Mouse (Mus musculus) macrophage (primary cell): ENCODE data around the gene Gm45711. TPM values are rescaled to one million over a fixed set of nuclear protein-coding genes. Genes with fewer than 3 reads are reported as not detected.
"Not testable (repeated sequence)": the region's sequence is repeated elsewhere in the genome, so short reads cannot be mapped to it uniquely, and the experiment has no call there.

Experiments used
- H3K27ac ChIP-seq: fragments of 350-480 bp; formaldehyde crosslinking; 2 replicates; pipeline ENCODE4 v1.9.0; 2021
- H3K36me3 ChIP-seq: fragments of 350-480 bp; formaldehyde crosslinking; 2 replicates; pipeline ENCODE4 v1.9.0; 2021; ENCODE audit errors: inconsistent target
- H3K4me3 ChIP-seq: fragments of 350-480 bp; formaldehyde crosslinking; 2 replicates; pipeline ENCODE4 v1.9.0; 2021; ENCODE audit errors: inconsistent target
- H3K79me2 ChIP-seq: fragments of 350-480 bp; formaldehyde crosslinking; 2 replicates; pipeline ENCODE4 v1.9.0; 2021; ENCODE audit errors: inconsistent target
- WGBS: methylation state at CpG from one replicate; pipeline ENCODE4 v1.1.7; 2026; ENCODE audit warnings: inconsistent platforms; ENCODE audit not compliant: missing documents; 5-methylcytosine and 5-hydroxymethylcytosine counted together
- polyA plus RNA-seq: library from polyadenylated mRNA; stranded (reverse); fragments of 250-400 nt; gene quantifications from 3 replicates; pipeline ENCODE4 v1.2.4, GENCODE M21; 2018; ENCODE audit warnings: inconsistent platforms

Gm45711 gene
- polyA plus RNA-seq, 1 experiment from 2014 or later, result not detected

- H3K27ac ChIP-seq, result peak within 1 kb of the TSS; percentile 94
Observed at GRCm38 (mm10) chr8:104339229-104339982, 29.5 kb upstream of the Gm45711 start, which contains the start of gene Cmtm3. Cmtm3 (plus strand) TSS chr8:104339410.

GRCm38 (mm10) chr8:104337890-104338289, 28.0 kb upstream of the Gm45711 start:
- 53% methylated on average over 3 of the region's 3 CpGs for WGBS
- H3K27ac ChIP-seq, result no peak overlapping the region

More at GRCm38 (mm10) chr8:104339229-104339982, 29.5 kb upstream of the Gm45711 start, which contains the start of gene Cmtm3:
- Histone ChIP-seq H3K79me2 (peaks cover 34% of the 10 kb centered on the region), H3K4me3 (peak within 1 kb of the TSS; percentile 51), H3K36me3 (no peaks in the 10 kb centered on the region)
- 34% methylated on average over 16 of the region's 18 CpGs for WGBS

GRCm38 (mm10) chr8:104336806-104337205, 26.9 kb upstream of the Gm45711 start:
- Histone ChIP-seq H3K27ac (no peak overlapping the region), H3K79me2 (peaks cover 10% of the 10 kb centered on the region), H3K4me3 (no peak overlapping the region), H3K36me3 (no peaks in the 10 kb centered on the region)
- WGBS, result 83% methylated on average over 1 of the region's 1 CpGs

More at GRCm38 (mm10) chr8:104337890-104338289, 28.0 kb upstream of the Gm45711 start:
- Histone ChIP-seq H3K79me2 (peaks cover 20% of the 10 kb centered on the region), H3K4me3 (no peak overlapping the region), H3K36me3 (no peaks in the 10 kb centered on the region)

GRCm38 (mm10) chr8:104334196-104334595, 24.3 kb upstream of the Gm45711 start:
- Histone ChIP-seq H3K4me3 (no peak overlapping the region), H3K79me2 (no peaks in the 10 kb centered on the region), H3K36me3 (no peaks in the 10 kb centered on the region), H3K27ac (peak overlapping the region; percentile 76)
- no CpG with 5 or more reads among the region's 1 CpGs for WGBS

GRCm38 (mm10) chr8:104333786-104334185, 23.9 kb upstream of the Gm45711 start:
- H3K27ac ChIP-seq, result peak overlapping the region; percentile 76
- 11% methylated on average over 5 of the region's 5 CpGs for WGBS
- no peaks in the 10 kb centered on the region for H3K79me2 ChIP-seq
- H3K4me3 ChIP-seq, result no peak overlapping the region
- H3K36me3 ChIP-seq, result no peaks in the 10 kb centered on the region

- H3K36me3 ChIP-seq, result no peaks in the 10 kb centered on the region
- no peaks in the 10 kb centered on the region for H3K79me2 ChIP-seq
- H3K27ac ChIP-seq, result peak overlapping the region; percentile 76
- H3K4me3 ChIP-seq, result no peak overlapping the region
- WGBS, result 78% methylated on average over 4 of the region's 5 CpGs
Observed at GRCm38 (mm10) chr8:104332665-104333631, 23.1 kb upstream of the Gm45711 start.

- WGBS, result 87% methylated on average over 8 of the region's 12 CpGs
- H3K4me3 ChIP-seq, H3K36me3 ChIP-seq: not testable (repeated sequence)
Observed at GRCm38 (mm10) chr8:104321930-104322329, 12.0 kb upstream of the Gm45711 start, which contains the start of gene Cmtm2b. Cmtm2b (plus strand) TSS chr8:104322230.

GRCm38 (mm10) chr8:104321267-104321666, 11.4 kb upstream of the Gm45711 start, which contains the start of gene Gm11020:
Gm11020 (plus strand) TSS chr8:104321567.
- whole genome bisulfite sequencing, result 89% methylated on average over 7 of the region's 11 CpGs
- not testable (repeated sequence) for H3K4me3 ChIP-seq, H3K79me2 ChIP-seq, H3K27ac ChIP-seq, H3K36me3 ChIP-seq

More at GRCm38 (mm10) chr8:104321930-104322329, 12.0 kb upstream of the Gm45711 start, which contains the start of gene Cmtm2b:
- H3K27ac ChIP-seq, H3K79me2 ChIP-seq: not testable (repeated sequence)

- Histone ChIP-seq H3K27ac (no peak overlapping the region), H3K79me2 (no peaks in the 10 kb centered on the region), H3K36me3 (no peaks in the 10 kb centered on the region), H3K4me3 (no peak overlapping the region)
- WGBS, result 68% methylated on average over 4 of the region's 4 CpGs
Observed at GRCm38 (mm10) chr8:104313311-104313710, 3.4 kb upstream of the Gm45711 start.

GRCm38 (mm10) chr8:104312023-104312422, 2.1 kb upstream of the Gm45711 start:
- H3K36me3 ChIP-seq, H3K27ac ChIP-seq, H3K79me2 ChIP-seq, H3K4me3 ChIP-seq: not testable (repeated sequence)
- WGBS, result 67% methylated on average over 3 of the region's 3 CpGs

- H3K79me2 ChIP-seq, H3K4me3 ChIP-seq, H3K36me3 ChIP-seq, H3K27ac ChIP-seq: not testable (repeated sequence)
- 56% methylated on average over 6 of the region's 6 CpGs for WGBS
Observed at GRCm38 (mm10) chr8:104308341-104308740, 1.5 kb downstream of the Gm45711 start.

- Histone ChIP-seq H3K79me2 (no peaks in the 10 kb centered on the region), H3K27ac (no peak overlapping the region), H3K36me3 (no peaks in the 10 kb centered on the region), H3K4me3 (no peak overlapping the region)
- WGBS, result 64% methylated on average over 9 of the region's 11 CpGs
Observed at GRCm38 (mm10) chr8:104304962-104305361, 4.9 kb downstream of the Gm45711 start.

GRCm38 (mm10) chr8:104302536-104302935, 7.3 kb downstream of the Gm45711 start:
- H3K4me3 ChIP-seq, H3K79me2 ChIP-seq, H3K27ac ChIP-seq, H3K36me3 ChIP-seq: not testable (repeated sequence)
- WGBS, result 92% methylated on average over 3 of the region's 4 CpGs

- WGBS, result 63% methylated on average over 3 of the region's 3 CpGs
- H3K36me3 ChIP-seq, H3K4me3 ChIP-seq: not testable (repeated sequence)
Observed at GRCm38 (mm10) chr8:104301577-104301976, 8.3 kb downstream of the Gm45711 start.

More at GRCm38 (mm10) chr8:104301577-104301976, 8.3 kb downstream of the Gm45711 start:
- H3K79me2 ChIP-seq, H3K27ac ChIP-seq: not testable (repeated sequence)
